Mouse (Mus musculus) C2C12 (cell line): Measurements from ENCODE around the gene Cacna2d3. TPM values are rescaled to one million over a fixed set of nuclear protein-coding genes. Genes with fewer than 3 reads are reported as not detected.

Source experiments
- H3K27me3 ChIP-seq: one replicate; pipeline ENCODE4 v1.6.1; 2011; ENCODE audit not compliant: control insufficient read depth, insufficient read depth, insufficient read length
- H3K36me3 ChIP-seq: one replicate; pipeline ENCODE4 v1.6.1; 2011; ENCODE audit not compliant: control insufficient read depth, insufficient read depth
- H3K4me3 ChIP-seq: one replicate; pipeline ENCODE4 v1.5.1; 2011; ENCODE audit warnings: mild to moderate bottlenecking, control low read depth; ENCODE audit not compliant: poor library complexity, insufficient read depth, severe bottlenecking
- H3K79me2 ChIP-seq: one replicate; pipeline ENCODE4 v1.6.1; 2011; ENCODE audit not compliant: control insufficient read depth, insufficient read depth
- H3K79me3 ChIP-seq: one replicate; pipeline ENCODE4 v1.6.1; 2011; ENCODE audit warnings: low read depth, control low read depth
- H3ac ChIP-seq: one replicate; pipeline ENCODE3; 2011; ENCODE audit warnings: low read depth; ENCODE audit not compliant: control insufficient read depth, insufficient read length
- CEBPB ChIP-seq: IDR thresholded peaks from one replicate; pipeline ENCODE4 v1.6.1; 2011; ENCODE audit warnings: low read depth, mild to moderate bottlenecking, control low read depth, moderate library complexity
- CTCF ChIP-seq: IDR thresholded peaks from one replicate; pipeline ENCODE4 v1.5.1; 2011; ENCODE audit not compliant: control insufficient read depth, insufficient read depth, insufficient read length
- FOSL1 ChIP-seq: IDR thresholded peaks from one replicate; pipeline ENCODE4 v1.8.0; 2011; ENCODE audit warnings: mild to moderate bottlenecking, low read length; ENCODE audit not compliant: poor library complexity, insufficient read depth, severe bottlenecking
- MAX ChIP-seq: IDR thresholded peaks from one replicate; pipeline ENCODE4 v1.6.1; 2011; ENCODE audit warnings: mild to moderate bottlenecking, control low read depth
- MYOD1 ChIP-seq: IDR thresholded peaks from one replicate; pipeline ENCODE4 v1.6.1; 2011; ENCODE audit warnings: low read depth; ENCODE audit not compliant: control insufficient read depth, insufficient read length
- MYOG ChIP-seq: IDR thresholded peaks from one replicate; pipeline ENCODE4 v1.6.1; 2011; ENCODE audit not compliant: control insufficient read depth, insufficient read length; ENCODE audit errors: extremely low read depth
- USF1 ChIP-seq: IDR thresholded peaks from one replicate; pipeline ENCODE4 v1.6.1; 2011; ENCODE audit warnings: low read depth, mild to moderate bottlenecking, control low read depth, moderate library complexity
- polyA plus RNA-seq: library from polyadenylated mRNA; unstranded; fragments of >200 nt; fragmentation: generic; extraction: Trizol; gene quantifications from one replicate; pipeline ENCODE4 v1.2.1, GENCODE M21; 2012; ENCODE audit warnings: missing spikeins

Gene Cacna2d3
- polyA plus RNA-seq, 1 experiment, result not detected

DNA sequence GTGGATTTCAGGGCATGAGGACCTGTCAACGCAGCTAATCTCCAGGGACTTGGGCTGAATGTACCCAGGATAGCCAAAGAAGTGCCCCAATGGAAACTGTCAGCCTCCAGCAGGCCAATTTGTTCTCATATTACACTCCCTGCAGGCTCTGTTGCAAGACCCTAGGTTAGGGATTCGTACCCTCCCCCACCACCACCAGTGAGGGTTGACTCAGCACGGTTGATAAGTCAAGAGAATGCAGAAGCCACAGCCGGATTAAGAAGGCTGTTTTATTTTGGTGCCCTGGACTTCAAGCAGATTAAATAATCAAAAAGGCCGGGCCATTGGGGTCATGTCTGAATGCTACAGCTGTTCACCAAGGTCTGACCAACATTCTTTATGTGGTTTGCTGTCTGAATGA, 703.8 kb downstream of the Cacna2d3 start, which contains the start of gene Lrtm1:
TSS of gene Lrtm1 (plus strand) at position 326 of the 400 bp plus-strand sequence.
- Histone ChIP-seq H3K79me2 (no peaks in the 10 kb centered on the region), H3ac (no peak within 1 kb of the TSS), H3K36me3 (no peaks in the 10 kb centered on the region), H3K4me3 (no peak within 1 kb of the TSS), H3K27me3 (no peaks in the 10 kb centered on the region), H3K79me3 (no peaks in the 10 kb centered on the region)
- TF ChIP-seq CEBPB, result peak; percentile 45
- no peak for TF ChIP-seq MAX
- TF ChIP-seq MYOD1, result no peak
- no peak for TF ChIP-seq FOSL1
- TF ChIP-seq CTCF, result no peak
- TF ChIP-seq USF1, result no peak
- TF ChIP-seq MYOG, result no peak

DNA sequence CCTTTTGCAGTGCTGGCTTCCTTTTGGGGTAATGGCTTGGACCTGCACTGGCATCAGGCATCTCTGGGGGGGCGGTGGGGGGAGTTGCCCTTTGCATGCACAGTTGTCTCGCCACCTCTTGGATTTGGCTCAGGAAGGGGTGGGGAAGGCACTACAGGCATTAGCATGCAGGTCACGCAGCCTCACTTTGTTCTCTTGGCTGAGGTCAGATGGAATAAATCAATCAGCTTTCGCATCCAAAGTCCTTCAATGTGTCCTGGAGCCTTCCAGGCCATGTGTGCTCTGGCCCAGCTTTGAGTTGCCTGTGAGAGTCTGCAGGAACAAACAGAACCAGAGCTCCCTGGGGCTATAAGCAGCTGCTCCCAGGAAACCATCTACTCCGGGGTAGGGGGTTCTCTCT, 705.8 kb downstream of the Cacna2d3 start:
- no peaks in the 10 kb centered on the region for H3K79me2 ChIP-seq
- no peak overlapping the region for H3ac ChIP-seq
- no peaks in the 10 kb centered on the region for H3K36me3 ChIP-seq
- TF ChIP-seq CTCF, result no peak
- TF ChIP-seq MYOD1, result no peak
- no peak for TF ChIP-seq MYOG
- no peak for TF ChIP-seq MAX
- no peak for TF ChIP-seq FOSL1
- TF ChIP-seq USF1, result no peak
- no peak for TF ChIP-seq CEBPB
- H3K4me3 ChIP-seq, result no peak overlapping the region
- no peaks in the 10 kb centered on the region for H3K79me3 ChIP-seq
- no peaks in the 10 kb centered on the region for H3K27me3 ChIP-seq

DNA sequence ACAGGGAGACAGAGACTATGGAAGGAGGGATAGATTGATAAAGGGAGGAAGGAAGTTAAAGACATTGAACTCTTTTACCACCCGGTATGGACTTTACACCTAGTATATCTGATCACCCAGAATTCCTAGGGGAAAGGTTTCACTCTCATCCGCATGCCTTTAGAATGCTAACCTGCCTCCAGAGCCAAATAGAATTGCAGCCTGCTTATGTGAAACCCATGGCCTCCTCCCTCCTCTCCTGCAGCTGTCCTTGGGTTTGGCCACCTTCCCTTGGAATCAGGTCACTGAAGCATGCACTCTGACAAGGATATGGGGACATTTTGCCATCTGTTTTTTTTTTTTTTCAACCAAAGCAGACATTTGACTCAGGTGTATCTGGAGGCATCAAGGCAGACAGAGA, 707.0 kb downstream of the Cacna2d3 start:
- Histone ChIP-seq H3K36me3 (no peaks in the 10 kb centered on the region), H3K79me2 (no peaks in the 10 kb centered on the region), H3K27me3 (no peaks in the 10 kb centered on the region), H3K4me3 (no peak overlapping the region), H3ac (no peak overlapping the region), H3K79me3 (no peaks in the 10 kb centered on the region)
- no peak for TF ChIP-seq CTCF

DNA sequence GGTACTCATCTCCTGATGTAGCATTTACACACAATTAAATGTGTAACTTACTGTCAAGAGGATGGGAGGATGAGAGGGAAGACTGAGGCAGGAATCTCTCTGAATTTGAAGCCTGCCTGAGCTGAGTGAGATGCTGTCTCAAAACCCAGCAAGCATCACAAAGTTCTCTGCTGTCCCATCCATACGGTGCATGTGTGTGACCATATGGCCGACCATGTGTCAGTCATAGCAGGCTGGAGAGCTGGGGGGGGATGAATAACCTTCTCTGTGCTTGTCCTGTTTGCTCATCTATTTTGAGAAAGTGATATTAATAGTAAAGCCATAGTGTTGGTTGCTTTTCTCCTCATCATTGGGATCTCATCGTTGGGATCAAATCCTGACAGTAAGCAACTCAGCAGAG, 708.5 kb downstream of the Cacna2d3 start:
- Histone ChIP-seq H3K36me3 (no peaks in the 10 kb centered on the region), H3K79me3 (no peaks in the 10 kb centered on the region), H3K79me2 (no peaks in the 10 kb centered on the region), H3K4me3 (no peak overlapping the region), H3ac (no peak overlapping the region), H3K27me3 (no peaks in the 10 kb centered on the region)
- TF ChIP-seq USF1, result no peak

DNA sequence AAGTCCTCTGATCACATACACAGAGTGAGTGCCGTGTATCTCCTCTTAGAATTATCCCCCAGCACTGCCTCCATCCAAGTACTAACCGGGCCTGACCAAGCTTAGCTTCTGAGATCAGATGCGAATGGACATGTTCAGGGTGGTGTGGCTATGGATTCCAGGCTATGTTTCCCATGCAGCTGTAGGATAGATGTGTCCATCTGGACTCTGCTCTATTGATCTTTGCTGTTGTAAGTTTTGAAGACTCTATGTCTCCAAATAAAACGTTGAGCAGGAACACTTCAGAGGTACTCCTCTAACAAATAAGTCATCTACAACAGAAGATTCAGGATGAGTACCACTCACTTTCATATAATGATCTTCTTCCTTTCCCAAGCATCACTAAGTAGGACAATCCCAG, 712.0 kb downstream of the Cacna2d3 start:
- no peak overlapping the region for H3ac ChIP-seq
- H3K79me3 ChIP-seq, result no peaks in the 10 kb centered on the region
- H3K27me3 ChIP-seq, result no peaks in the 10 kb centered on the region
- H3K36me3 ChIP-seq, result no peaks in the 10 kb centered on the region
- no peak overlapping the region for H3K4me3 ChIP-seq
- no peaks in the 10 kb centered on the region for H3K79me2 ChIP-seq
- TF ChIP-seq MAX (no peak), FOSL1 (no peak), MYOD1 (no peak), MYOG (no peak), USF1 (no peak), CEBPB (no peak), CTCF (no peak)

DNA sequence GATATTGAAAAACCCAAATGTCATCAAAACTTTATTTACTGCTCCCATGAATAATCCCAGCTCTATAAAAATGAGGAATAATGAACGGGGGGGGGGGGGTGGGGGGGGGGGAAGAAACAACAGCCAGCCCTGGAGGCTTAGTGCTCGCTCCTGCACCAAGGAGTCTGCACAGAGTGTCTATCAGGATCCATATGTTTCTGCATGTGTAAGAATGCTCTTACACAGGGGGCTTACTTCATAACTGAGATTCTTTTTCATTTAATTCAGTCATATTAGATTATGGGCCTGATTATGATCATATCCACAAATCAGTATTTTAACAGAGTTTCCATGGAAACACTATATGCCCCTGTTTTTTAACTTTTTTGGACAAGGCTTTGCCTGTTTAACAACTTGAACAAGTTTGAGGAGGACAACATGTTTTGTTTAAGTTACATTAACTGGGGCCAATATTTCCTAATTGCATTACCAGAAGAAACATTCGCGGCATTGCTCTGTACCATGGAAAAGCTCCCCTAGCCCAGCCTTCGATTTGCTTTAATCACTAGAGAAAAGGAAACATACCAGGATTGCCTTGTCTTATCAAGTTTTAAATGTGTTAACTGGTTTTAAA, 716.3 kb downstream of the Cacna2d3 start:
- Histone ChIP-seq H3ac (no peak overlapping the region), H3K4me3 (no peak overlapping the region), H3K79me2 (no peaks in the 10 kb centered on the region), H3K27me3 (no peaks in the 10 kb centered on the region), H3K36me3 (no peaks in the 10 kb centered on the region), H3K79me3 (no peaks in the 10 kb centered on the region)
- TF ChIP-seq USF1 (no peak), CEBPB (no peak), MYOG (no peak), CTCF (no peak), MYOD1 (no peak), MAX (no peak), FOSL1 (no peak)
